Mouse (Mus musculus) testis, adult 2 months (tissue): ENCODE measurements around the gene Khdrbs1.

Experiments used
- CTCF ChIP-seq: fragments of 200-500 bp; IDR thresholded peaks from 2 replicates; pipeline ENCODE4 v1.5.1; 2012; ENCODE audit warnings: low read depth, mild to moderate bottlenecking, inconsistent platforms, low read length, moderate library complexity; ENCODE audit not compliant: control insufficient read depth, insufficient read depth, insufficient replicate concordance
- POLR2A ChIP-seq: fragments of 200-500 bp; IDR thresholded peaks from 2 replicates; pipeline ENCODE4 v1.6.1; 2012; ENCODE audit warnings: low read depth, mild to moderate bottlenecking, inconsistent platforms, low read length, moderate library complexity; ENCODE audit not compliant: control insufficient read depth

DNA sequence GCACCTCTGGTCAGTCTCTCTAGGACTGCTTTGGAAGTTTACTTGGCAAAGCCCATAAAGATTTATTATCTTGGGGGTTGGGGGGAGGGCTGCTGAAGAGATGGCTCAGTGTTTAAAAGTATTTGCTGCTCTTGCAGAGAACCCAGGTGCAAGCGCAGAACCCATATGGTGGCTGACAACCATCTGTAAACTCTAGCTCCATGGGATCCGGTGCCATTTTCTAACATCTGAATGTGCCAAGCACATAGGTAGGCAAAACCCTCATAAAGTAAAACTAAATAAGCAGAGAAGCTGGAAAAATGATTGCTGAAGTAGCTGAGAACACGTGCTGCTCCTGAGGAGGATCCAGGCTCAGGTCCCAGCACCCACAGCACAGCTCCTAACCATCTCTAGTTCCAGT, 80.5 kb downstream of the Khdrbs1 start:
- TF ChIP-seq CTCF = no peak
- TF ChIP-seq POLR2A = no peak
